Mouse (Mus musculus) small intestine, adult 10 weeks (tissue): ENCODE data around the gene Wdfy1. TPM values are rescaled to one million over a fixed set of nuclear protein-coding genes. Genes with fewer than 3 reads are reported as not detected.

Source experiments
- polyA plus RNA-seq: library from polyadenylated mRNA; stranded (reverse); fragments of 350-450 nt; fragmentation: Illumina TruSeq; extraction: RNeasy Lipid Tissue Mini Kit (QIAGEN cat#74804); gene quantifications from one replicate; pipeline ENCODE4 v1.2.3, GENCODE M21; 2014; ENCODE audit warnings: low replicate concordance

Gene Wdfy1
- polyA plus RNA-seq = 34.8 TPM

DNA sequence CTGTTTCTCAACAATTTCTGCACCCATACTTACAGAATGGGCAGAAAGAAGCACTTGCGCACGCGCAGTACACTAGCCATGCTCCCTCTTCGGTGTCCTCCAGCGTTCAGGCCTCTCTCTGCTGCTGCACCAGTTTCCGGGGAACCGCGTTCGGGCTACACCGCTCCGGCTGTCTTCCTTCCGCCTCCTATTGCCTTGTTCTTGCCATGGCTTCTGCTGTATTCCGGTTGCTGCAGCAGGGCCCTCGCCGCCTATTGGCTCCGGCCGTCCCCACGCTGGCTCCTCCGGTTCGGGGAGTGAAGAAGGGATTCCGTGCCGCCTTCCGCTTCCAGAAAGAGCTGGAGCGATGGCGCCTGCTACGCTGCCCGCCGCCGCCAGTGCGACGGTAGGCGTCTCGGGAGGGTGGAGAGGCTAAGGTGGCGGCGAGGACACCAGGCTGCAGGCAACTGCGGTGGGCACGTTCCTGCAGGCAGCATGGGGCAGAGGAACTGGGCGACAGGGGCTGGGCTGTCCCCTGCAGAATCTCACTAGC is at the start of gene Wdfy1, which contains the start of gene Mrpl44:
Wdfy1 (minus strand) TSS at position 217 of the 532 bp plus-strand sequence.
Mrpl44 (plus strand) TSS at position 92 of the 532 bp plus-strand sequence.

DNA sequence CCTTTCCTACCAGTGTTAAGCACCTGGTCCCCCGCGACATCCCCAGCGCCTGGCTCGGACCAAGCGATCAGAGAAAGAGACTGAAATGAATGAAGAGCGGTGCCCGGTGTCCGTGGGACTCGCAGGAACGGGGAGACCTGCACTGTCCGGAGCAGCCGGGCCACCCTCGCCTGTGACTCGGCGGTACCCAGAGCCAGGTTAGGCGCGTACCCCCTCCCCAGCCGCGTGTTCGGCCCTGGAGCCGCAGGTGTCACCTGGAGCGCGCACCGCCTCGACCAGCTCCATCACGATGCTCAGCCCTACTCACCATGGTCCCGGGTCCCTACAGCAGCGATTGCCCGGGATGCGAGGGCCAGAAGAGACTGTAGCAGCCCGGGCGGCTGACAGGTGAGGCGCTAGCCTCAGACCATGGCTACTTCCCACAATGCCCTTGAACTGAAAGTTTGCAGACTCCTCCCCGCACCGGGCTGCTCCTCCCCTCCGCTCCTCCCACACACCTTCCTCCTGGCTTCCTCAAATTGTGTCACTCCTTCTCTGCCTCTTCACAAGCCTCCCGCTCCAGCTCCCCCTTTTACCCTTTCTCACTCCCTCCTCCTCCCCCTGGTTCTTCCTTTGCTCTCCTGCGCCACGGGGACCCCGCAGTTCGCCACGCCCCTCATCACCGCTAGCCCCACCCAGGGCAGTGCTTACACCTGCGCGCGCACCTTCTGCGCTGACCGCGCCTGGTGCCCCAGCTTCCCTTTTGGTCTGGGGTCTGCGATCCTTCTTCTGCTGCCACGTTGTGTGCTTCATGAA is 104.2 kb downstream of the Wdfy1 start, which contains the start of gene Ap1s3:
Ap1s3 (minus strand) TSS at position 430 of the 795 bp plus-strand sequence.

Other genes with a start within 250 kb of the Wdfy1 start
- 151 TPM for gene Ap1s3, start 104.2 kb downstream of the Wdfy1 start, polyA plus RNA-seq
- 6.9 TPM for gene Mrpl44, start 125 bp downstream of the Wdfy1 start, polyA plus RNA-seq
- 2.6 TPM for gene Serpine2, start 85.0 kb upstream of the Wdfy1 start, polyA plus RNA-seq